ENCODE assay signal across 8 mouse cellular contexts in genomic region chr8:111735335-111735761, GRCm38 (mm10). TPM values are rescaled to one million over a fixed set of nuclear protein-coding genes. Genes with fewer than 3 reads are reported as not detected.
A peak's percentile ranks its signal among the peaks of the same experiment; 100 is the strongest.
DNase-seq lines count a peak whose midpoint lies in the region; ATAC-seq and TF ChIP-seq lines count a peak whose summit lies in the region.
"Had no signal": no experiment of that assay in that cellular context is flagged by ENCODE, and none has a peak within 500 bp of the region (broad histone marks: within the 10 kb centered on the region; RNA-seq: fewer than 3 reads in every experiment).

No protein-coding gene starts in this region.

- H3K4me1 ChIP-seq in spleen, adult 2 months (ENCODE audit: control insufficient read depth, insufficient read depth, insufficient read length) = peaks cover 6% of the 10 kb centered on the region; the same call in 1 of the 2 replicates
- peaks cover 95% of the 10 kb centered on the region for H3K4me1 ChIP-seq in midbrain, embryonic 13.5 days (replicated peaks)

- H3K4me2 ChIP-seq in midbrain, embryonic 13.5 days (replicated peaks) = no peak overlapping the region

- H3K36me3 ChIP-seq in spleen, adult 2 months (ENCODE audit: control insufficient read depth, insufficient read depth, low read length) = no peaks in the 10 kb centered on the region
- H3K36me3 ChIP-seq in midbrain, embryonic 13.5 days = no peaks in the 10 kb centered on the region

- intact Hi-C loops in left cerebral cortex, postnatal 25 days (cut with DNase I) = no loop called here

- no peak for ATAC-seq in midbrain, embryonic 13.5 days

- H3K27me3 ChIP-seq in spleen, adult 2 months (ENCODE audit: control insufficient read depth, insufficient read depth, low read length) = peaks cover 16% of the 10 kb centered on the region
- H3K27me3 ChIP-seq in midbrain, embryonic 13.5 days = no peaks in the 10 kb centered on the region

- H3K9me3 ChIP-seq in midbrain, embryonic 13.5 days = no peaks in the 10 kb centered on the region

- TF ChIP-seq CTCF in spleen, adult 2 months (IDR thresholded peaks at IDR 0.05; ENCODE audit: extremely low read depth, insufficient read depth, insufficient read length, insufficient replicate concordance) = no peak

- H3K4me3 ChIP-seq in spleen, adult 2 months (ENCODE audit: extremely low read depth, insufficient read depth, insufficient read length) = no peak overlapping the region
- no peak overlapping the region for H3K4me3 ChIP-seq in midbrain, embryonic 13.5 days (replicated peaks)

- 0 out of 2 replicates have a peak overlapping the region, but pooled peaks have one; percentile 2 for H3K9ac ChIP-seq in midbrain, embryonic 13.5 days (replicated peaks)

- H3K27ac ChIP-seq in spleen, adult 2 months (ENCODE audit: insufficient read depth, low read length) = peak overlapping the region; percentile 60
- H3K27ac ChIP-seq in midbrain, embryonic 13.5 days = peak overlapping the region; percentile 71

- WGBS in spleen, adult 2 months = 46% methylated on average over 8 of the region's 8 CpGs
- WGBS in midbrain, embryonic 13.5 days = 68% methylated on average over 8 of the region's 8 CpGs

- DNase-seq in spleen, adult 2 months (ENCODE audit: low read depth in 1 of 2, low spot score in 2 of 2) = no peak
- no peak for DNase-seq in spleen, postnatal 10 days (ENCODE audit: low spot score in 2 of 2)
- DNase-seq in heart, adult 9 months (ENCODE audit: low spot score in 2 of 2) = peak; percentile 68 to 84
- peak; percentile 54 to 64 for DNase-seq in kidney, adult 8-10 months
- DNase-seq in thymus, postnatal 14 days = no peak
- DNase-seq in left cerebral cortex, postnatal 25 days (ENCODE audit: low spot score in 2 of 2) = no peak

- TF ChIP-seq POLR2A in spleen, adult 2 months (IDR thresholded peaks at IDR 0.05; ENCODE audit: low read depth, low read length) = no peak

RNA-seq across cellular contexts. Expression of gene Bcar1, which starts 8.3 kb away (rescaled TPM):
- 20.4 and 25.1 TPM in 2 replicates for polyA plus RNA-seq in spleen, adult 2 months (2012; rRNA removed)
- 48.7 and 55.0 TPM in 2 replicates for polyA plus RNA-seq in midbrain, embryonic 13.5 days (2015; fragmentation: Nextera tagmentation; extraction: Ambion mirVana)
- 10 to 100 TPM; 50.6 to 51.7 TPM for total RNA-seq in left cerebral cortex, postnatal 25 days (2021)

RNA-seq across cellular contexts. Expression of gene Ctrb1, which starts 44.5 kb away (rescaled TPM):
- polyA plus RNA-seq in spleen, adult 2 months (2012; rRNA removed) = 23,675 and 41,549 TPM in 2 replicates
- polyA plus RNA-seq in midbrain, embryonic 13.5 days (2015; fragmentation: Nextera tagmentation; extraction: Ambion mirVana) = 1.6 and 2.2 TPM in 2 replicates
- not detected for total RNA-seq in left cerebral cortex, postnatal 25 days (2021)
- total RNA-seq: adrenal gland, adult 18-20 months had no signal

Comparison
In these comparisons a context has a peak if more than half of its experiments do, and no peak if none do; other contexts are left out.
1. DNase-seq: peak in heart, adult 9 months (2 of 2) and kidney, adult 8-10 months (2 of 2); none in spleen, adult 2 months (0 of 2), spleen, postnatal 10 days (0 of 2), thymus, postnatal 14 days (single experiment) and left cerebral cortex, postnatal 25 days (0 of 2).
2. RNA of gene Ctrb1, which starts 44.5 kb away (polyA plus RNA-seq): 23,675 to 41,549 TPM in spleen, adult 2 months; 1.6 to 2.2 TPM in midbrain, embryonic 13.5 days; every median in the first group is over 1,000 times any median in the second.